Mouse (Mus musculus): ENCODE measurements around the gene Trpm7. TPM values are rescaled to one million over a fixed set of nuclear protein-coding genes. Genes with fewer than 3 reads are reported as not detected.
A peak's percentile ranks its signal among the peaks of the same experiment; 100 is the strongest.

Trpm7 gene
- total RNA-seq, 2 experiments from 2014 or later, result 39.2 to 40.1 TPM

- DNase-seq (ENCODE audit: low spot score in 2 of 2), result no peak
Observed at GRCm38 (mm10) chr2:126817414-126817813, 58.6 kb downstream of the Trpm7 start.

GRCm38 (mm10) chr2:126816644-126817347 is 59.2 kb downstream of the Trpm7 start:
- no peak for DNase-seq (ENCODE audit: low spot score in 2 of 2)

- DNase-seq (ENCODE audit: low spot score in 2 of 2), result no peak
Observed at GRCm38 (mm10) chr2:126815822-126816221, 60.2 kb downstream of the Trpm7 start.

GRCm38 (mm10) chr2:126801980-126802379 is 74.0 kb downstream of the Trpm7 start:
- no peak for DNase-seq (ENCODE audit: low spot score in 2 of 2)

GRCm38 (mm10) chr2:126798455-126798854 is 77.6 kb downstream of the Trpm7 start:
- no peak for DNase-seq (ENCODE audit: low spot score in 2 of 2)

- no peak for DNase-seq (ENCODE audit: low spot score in 2 of 2)
Observed at GRCm38 (mm10) chr2:126795708-126796107, 80.3 kb downstream of the Trpm7 start.

GRCm38 (mm10) chr2:126792611-126793010 is 83.4 kb downstream of the Trpm7 start:
- no peak for DNase-seq (ENCODE audit: low spot score in 2 of 2)

- DNase-seq (ENCODE audit: low spot score in 2 of 2), result peak; percentile 60 to 79
Observed at GRCm38 (mm10) chr2:126787721-126788342, 88.2 kb downstream of the Trpm7 start.

- no peak for DNase-seq (ENCODE audit: low spot score in 2 of 2)
Observed at GRCm38 (mm10) chr2:126783370-126783769, 92.7 kb downstream of the Trpm7 start, which contains the start of gene Usp50. Gene Usp50, minus strand, starts transcription at chr2:126783470.

GRCm38 (mm10) chr2:126782433-126782832 is 93.6 kb downstream of the Trpm7 start:
- peak; percentile 62 to 90 for DNase-seq (ENCODE audit: low spot score in 2 of 2)

- no peak for DNase-seq (ENCODE audit: low spot score in 2 of 2)
Observed at GRCm38 (mm10) chr2:126781478-126781877, 94.6 kb downstream of the Trpm7 start.

GRCm38 (mm10) chr2:126780286-126780685 is 95.7 kb downstream of the Trpm7 start:
- DNase-seq (ENCODE audit: low spot score in 2 of 2), result no peak

GRCm38 (mm10) chr2:126778806-126779205 is 97.2 kb downstream of the Trpm7 start:
- DNase-seq (ENCODE audit: low spot score in 2 of 2), result no peak

GRCm38 (mm10) chr2:126776416-126776815 is 99.6 kb downstream of the Trpm7 start:
- DNase-seq (ENCODE audit: low spot score in 2 of 2), result no peak

- no peak for DNase-seq (ENCODE audit: low spot score in 2 of 2)
Observed at GRCm38 (mm10) chr2:126775951-126776350, 100.1 kb downstream of the Trpm7 start.

GRCm38 (mm10) chr2:126772217-126772616 is 103.8 kb downstream of the Trpm7 start:
- DNase-seq (ENCODE audit: low spot score in 2 of 2), result no peak

GRCm38 (mm10) chr2:126769431-126770181 is 106.4 kb downstream of the Trpm7 start:
- DNase-seq (ENCODE audit: low spot score in 2 of 2), result no peak

- no peak for DNase-seq (ENCODE audit: low spot score in 2 of 2)
Observed at GRCm38 (mm10) chr2:126768194-126768593, 107.8 kb downstream of the Trpm7 start.

GRCm38 (mm10) chr2:126767599-126767998 is 108.4 kb downstream of the Trpm7 start:
- no peak for DNase-seq (ENCODE audit: low spot score in 2 of 2)

GRCm38 (mm10) chr2:126765867-126766582 is 110.0 kb downstream of the Trpm7 start:
- peak; percentile 26 to 44 for DNase-seq (ENCODE audit: low spot score in 2 of 2)

- no peak for DNase-seq (ENCODE audit: low spot score in 2 of 2)
Observed at GRCm38 (mm10) chr2:126759351-126759750, 116.7 kb downstream of the Trpm7 start.

All from layer of hippocampus, postnatal 14 days (tissue).